Mouse (Mus musculus): ENCODE measurements at regions not wholly inside any gene's neighbourhood (a gene's known extent, or its start where the extent isn't known, plus 50 kb on each side); places are given as distances from the start of the nearest gene placed in this dataset.

- TF ChIP-seq CTCF (IDR thresholded peaks at IDR 0.05) (no peak), EP300 (IDR thresholded peaks at IDR 0.05; ENCODE audit: insufficient read depth, low read depth, low read length) (no peak)
These were observed 348.9 kb downstream of the Pdzph1 start for GRCm38 (mm10) chr17:58642273-58642672.
